Mouse (Mus musculus) neural tube, embryonic 11.5 days (tissue): ENCODE results near the gene Map7. TPM values are rescaled to one million over a fixed set of nuclear protein-coding genes. Genes with fewer than 3 reads are reported as not detected.

Source experiments
- ATAC-seq: fragments of 200-750 bp; cut with Nextera tagmentation; 2 replicates; pipeline ENCODE4 v1.8.0; 2017; ENCODE audit warnings: moderate number of reproducible peaks, mild to moderate bottlenecking, moderate TSS enrichment, moderate library complexity; ENCODE audit not compliant: insufficient read depth, low FRiP score, low TSS enrichment
- DNase-seq: peaks from one replicate; pipeline ENCODE4 v3.0.0-alpha.2; 2015; ENCODE audit warnings: low spot score
- H3K27ac ChIP-seq: fragments of 300-500 bp; sonication (generic); 2 replicates; pipeline ENCODE4 v1.5.1; 2014; ENCODE audit warnings: low read depth, mild to moderate bottlenecking, low read length
- H3K27me3 ChIP-seq: fragments of 300-500 bp; sonication (generic); 2 replicates; pipeline ENCODE4 v1.6.1; 2014; ENCODE audit warnings: mild to moderate bottlenecking, low read length, mixed read lengths; ENCODE audit not compliant: control insufficient read depth, insufficient read depth
- H3K36me3 ChIP-seq: fragments of 300-500 bp; sonication (generic); 2 replicates; pipeline ENCODE4 v1.6.1; 2014; ENCODE audit warnings: mild to moderate bottlenecking, low read length, moderate library complexity, mixed read lengths; ENCODE audit not compliant: control insufficient read depth, insufficient read depth
- H3K4me1 ChIP-seq: fragments of 300-500 bp; sonication (generic); 2 replicates; pipeline ENCODE4 v1.6.1; 2014; ENCODE audit warnings: low read length, mixed read lengths; ENCODE audit not compliant: control insufficient read depth, insufficient read depth
- H3K4me2 ChIP-seq: fragments of 300-500 bp; sonication (generic); 2 replicates; pipeline ENCODE4 v1.6.1; 2014; ENCODE audit warnings: low read depth, mild to moderate bottlenecking, moderate library complexity
- H3K4me3 ChIP-seq: fragments of 300-500 bp; sonication (generic); 2 replicates; pipeline ENCODE4 v1.5.1; 2014; ENCODE audit warnings: low read depth, low read length
- H3K9ac ChIP-seq: fragments of 300-500 bp; sonication (generic); 2 replicates; pipeline ENCODE4 v1.6.1; 2014; ENCODE audit warnings: mild to moderate bottlenecking, low read length
- H3K9me3 ChIP-seq: fragments of 300-500 bp; sonication (generic); 2 replicates; pipeline ENCODE4 v1.6.1; 2016; ENCODE audit warnings: low read length; ENCODE audit not compliant: control insufficient read depth
- WGBS: fragments of 180-500 bp; shearing (Covaris S2); extraction: QIAGEN DNeasy Blood & Tissue Kit; methylation state at CpG from one replicate; pipeline ENCODE4 v1.1.7; 2014; 5-methylcytosine and 5-hydroxymethylcytosine counted together
- polyA plus RNA-seq: library from polyadenylated mRNA; unstranded; fragments of >200 nt; fragmentation: Nextera tagmentation; extraction: Ambion mirVana; gene quantifications from 2 replicates; pipeline ENCODE4 v1.2.1, GENCODE M21; 2014

The Map7 gene
- polyA plus RNA-seq, 1 experiment from 2014 or later = 5.4 TPM

DNA sequence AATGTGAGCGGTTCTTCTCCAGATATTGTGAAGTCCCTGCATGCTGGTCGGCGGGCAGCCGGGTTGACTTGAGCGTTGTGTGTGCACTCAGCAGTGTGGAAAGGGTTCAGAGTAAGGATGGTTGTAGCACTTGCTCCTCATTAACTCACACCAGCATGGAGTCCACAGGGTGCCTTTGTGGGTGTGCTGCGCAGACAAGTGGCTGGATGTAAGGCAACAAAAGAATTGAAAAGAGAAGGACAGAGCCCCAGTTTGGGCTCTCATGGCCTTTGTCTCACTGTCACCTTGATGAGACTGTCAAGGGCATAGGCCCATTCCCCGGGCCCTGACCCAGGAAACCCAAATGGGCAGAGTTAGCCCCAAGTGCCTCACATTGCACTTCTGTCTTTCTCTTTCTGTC is 116.2 kb downstream of the Map7 start:
- 88% methylated on average over 7 of the region's 7 CpGs for WGBS
- Histone ChIP-seq H3K4me2 (no peak overlapping the region), H3K9ac (no peak overlapping the region)

DNA sequence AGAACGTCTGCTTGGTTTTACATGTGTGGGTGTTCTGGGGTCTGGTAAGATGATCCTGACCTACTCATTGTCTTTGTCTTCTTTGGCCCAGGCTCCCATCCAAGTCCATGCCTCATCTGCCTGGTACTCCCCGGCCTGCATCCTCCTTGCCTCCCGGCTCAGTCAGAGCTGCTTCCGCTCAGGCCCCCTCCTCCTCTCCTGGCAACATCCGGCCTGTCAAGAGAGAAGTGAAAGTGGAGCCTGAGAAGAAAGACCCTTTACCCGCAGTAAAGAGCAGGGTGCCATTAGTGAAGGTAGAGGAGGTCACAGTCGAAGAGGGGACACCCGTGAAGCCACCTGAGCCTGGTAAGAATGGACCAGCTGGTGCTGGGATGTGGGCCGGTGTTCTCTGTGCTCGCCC is 118.8 kb downstream of the Map7 start:
- Histone ChIP-seq H3K9me3 (no peaks in the 10 kb centered on the region), H3K27me3 (no peaks in the 10 kb centered on the region), H3K4me3 (no peak overlapping the region), H3K4me2 (no peak overlapping the region), H3K4me1 (no peaks in the 10 kb centered on the region), H3K9ac (no peak overlapping the region), H3K27ac (no peak overlapping the region), H3K36me3 (no peaks in the 10 kb centered on the region)
- 84% methylated on average over 10 of the region's 10 CpGs for WGBS
- ATAC-seq (no peak), DNase-seq (no peak)

More for the DNA sequence above, 116.2 kb downstream of the Map7 start:
- Histone ChIP-seq H3K4me1 (no peaks in the 10 kb centered on the region), H3K27me3 (no peaks in the 10 kb centered on the region), H3K36me3 (no peaks in the 10 kb centered on the region), H3K9me3 (no peaks in the 10 kb centered on the region), H3K27ac (no peak overlapping the region), H3K4me3 (no peak overlapping the region)
- DNase-seq = no peak
- no peak for ATAC-seq

DNA sequence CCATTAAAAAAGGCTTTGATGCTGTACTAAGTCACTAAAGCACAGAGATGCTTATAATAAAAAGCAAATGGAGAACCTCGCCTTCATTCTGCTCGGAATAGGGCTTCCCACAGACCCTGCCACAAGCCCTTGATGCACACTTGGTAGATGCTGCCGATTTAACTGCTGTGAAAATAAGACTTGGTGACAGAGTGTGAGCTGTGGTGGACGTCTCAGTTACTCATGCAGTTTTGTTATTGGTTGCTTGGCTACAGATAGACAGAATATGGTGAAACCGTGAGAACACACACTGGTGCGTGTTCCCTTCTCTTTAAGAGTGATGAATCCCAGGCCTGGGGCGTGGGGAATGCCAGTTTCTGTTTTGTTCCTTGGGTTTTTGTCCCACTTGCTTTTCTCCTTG is 120.7 kb downstream of the Map7 start:
- Histone ChIP-seq H3K9me3 (no peaks in the 10 kb centered on the region), H3K4me1 (no peaks in the 10 kb centered on the region), H3K27me3 (no peaks in the 10 kb centered on the region), H3K36me3 (no peaks in the 10 kb centered on the region), H3K9ac (no peak overlapping the region), H3K4me3 (no peak overlapping the region), H3K4me2 (no peak overlapping the region), H3K27ac (no peak overlapping the region)
- WGBS = 58% methylated on average over 7 of the region's 7 CpGs
- ATAC-seq (no peak), DNase-seq (no peak)

DNA sequence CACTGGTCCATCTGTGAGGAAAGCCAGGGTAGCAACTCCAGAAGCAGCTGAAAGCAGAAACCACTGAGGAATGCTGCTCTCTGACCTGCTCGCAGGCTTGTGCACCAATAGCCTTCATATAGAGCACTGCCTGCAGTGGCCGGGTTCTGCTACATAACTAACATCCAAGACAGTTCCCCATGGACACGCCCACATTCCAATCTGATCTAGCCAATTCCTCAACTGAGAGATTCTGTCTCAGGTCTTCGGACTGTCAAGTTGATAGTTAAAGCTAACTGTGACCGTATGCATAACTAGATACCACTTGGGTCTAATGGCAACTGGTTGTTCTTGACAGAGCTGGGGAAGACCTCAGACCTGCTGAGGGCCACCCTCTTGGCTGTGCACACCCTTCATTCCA is 124.1 kb downstream of the Map7 start:
- WGBS = 87% methylated on average over 5 of the region's 5 CpGs

DNA sequence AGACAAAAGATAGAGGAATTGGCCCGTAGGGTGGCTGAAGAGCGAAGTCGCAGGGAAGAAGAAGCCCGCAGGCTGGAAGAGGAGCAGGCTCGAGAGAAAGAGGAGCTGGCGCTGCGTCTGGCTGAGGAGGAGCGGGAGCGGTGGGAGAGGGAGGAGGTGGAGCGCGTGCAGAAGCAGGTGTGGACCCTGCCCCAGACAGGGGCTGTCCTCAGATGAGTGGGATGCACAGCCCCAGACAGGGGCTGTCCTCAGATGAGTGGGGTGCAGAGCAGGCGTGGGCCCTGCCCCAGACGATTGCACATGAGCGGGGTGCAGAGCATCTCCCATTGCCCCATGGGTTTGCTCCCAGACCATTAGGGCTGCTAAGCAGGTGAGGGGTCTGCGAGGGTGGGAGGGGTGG is 125.0 kb downstream of the Map7 start:
- no peak overlapping the region; the same call in 1 of the 2 replicates for H3K9ac ChIP-seq
- no peaks in the 10 kb centered on the region for H3K9me3 ChIP-seq
- H3K4me2 ChIP-seq = no peak overlapping the region
- no peaks in the 10 kb centered on the region for H3K4me1 ChIP-seq
- no peak for ATAC-seq
- DNase-seq = no peak
- 54% methylated on average over 15 of the region's 15 CpGs for WGBS
- H3K27me3 ChIP-seq = no peaks in the 10 kb centered on the region
- H3K36me3 ChIP-seq = no peaks in the 10 kb centered on the region
- H3K27ac ChIP-seq = no peak overlapping the region
- no peak overlapping the region for H3K4me3 ChIP-seq

More for the DNA sequence above, 124.1 kb downstream of the Map7 start:
- H3K4me1 ChIP-seq = no peaks in the 10 kb centered on the region
- no peak for ATAC-seq
- no peaks in the 10 kb centered on the region for H3K27me3 ChIP-seq
- no peak overlapping the region for H3K27ac ChIP-seq
- H3K9me3 ChIP-seq = no peaks in the 10 kb centered on the region
- no peaks in the 10 kb centered on the region for H3K36me3 ChIP-seq
- H3K9ac ChIP-seq = no peak overlapping the region
- DNase-seq = no peak
- H3K4me3 ChIP-seq = no peak overlapping the region
- no peak overlapping the region for H3K4me2 ChIP-seq

DNA sequence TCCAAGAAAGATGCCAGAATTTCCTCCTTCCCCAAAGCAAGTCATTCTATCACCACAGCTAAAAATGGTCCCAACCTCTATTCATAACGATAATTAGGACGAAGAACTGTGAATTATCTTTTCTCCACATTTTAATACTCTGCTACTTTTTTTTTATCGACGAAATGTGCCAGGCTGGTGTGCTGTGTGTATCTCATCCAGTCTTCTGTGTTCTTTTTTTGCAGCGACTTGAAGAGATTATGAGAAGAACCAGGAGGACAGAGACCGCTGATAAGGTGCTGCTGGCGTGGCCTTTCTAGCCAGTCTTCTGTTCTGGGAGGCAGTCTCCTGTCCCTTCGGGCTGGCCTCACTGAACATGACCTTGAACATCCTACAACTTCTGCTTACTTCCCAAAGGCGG is 125.8 kb downstream of the Map7 start:
- Histone ChIP-seq H3K4me3 (no peak overlapping the region), H3K36me3 (no peaks in the 10 kb centered on the region), H3K4me1 (no peaks in the 10 kb centered on the region), H3K27ac (no peak overlapping the region), H3K9ac (no peak overlapping the region), H3K4me2 (no peak overlapping the region), H3K9me3 (no peaks in the 10 kb centered on the region), H3K27me3 (no peaks in the 10 kb centered on the region)
- 88% methylated on average over 8 of the region's 9 CpGs for WGBS
- ATAC-seq (no peak), DNase-seq (no peak)

DNA sequence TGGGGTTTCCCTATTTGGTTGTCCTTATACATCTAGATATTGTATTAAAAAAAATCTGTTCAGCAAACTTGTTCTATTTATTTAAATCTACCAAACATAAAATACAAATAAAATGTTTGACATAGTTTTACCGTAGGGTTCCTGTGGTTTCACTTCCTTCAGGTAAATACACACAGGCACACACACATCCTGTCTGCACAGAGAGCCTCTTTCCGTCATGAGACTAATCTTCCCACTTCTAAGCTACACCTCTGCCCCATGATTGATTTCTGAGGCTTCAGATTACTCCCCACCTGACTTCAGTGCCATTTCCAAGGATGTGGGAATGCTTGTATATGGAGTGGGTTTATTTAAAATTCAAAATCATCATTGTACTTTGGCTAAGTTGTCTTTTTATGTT is 133.2 kb downstream of the Map7 start:
- DNase-seq (no peak), ATAC-seq (no peak)
- no peaks in the 10 kb centered on the region for H3K27me3 ChIP-seq
- H3K27ac ChIP-seq = no peak overlapping the region
- H3K4me1 ChIP-seq = peaks cover 14% of the 10 kb centered on the region
- no peak overlapping the region for H3K4me3 ChIP-seq
- no peak overlapping the region for H3K4me2 ChIP-seq
- H3K36me3 ChIP-seq = no peaks in the 10 kb centered on the region
- no peaks in the 10 kb centered on the region for H3K9me3 ChIP-seq
- H3K9ac ChIP-seq = no peak overlapping the region
- WGBS = 76% methylated on average over 2 of the region's 2 CpGs

DNA sequence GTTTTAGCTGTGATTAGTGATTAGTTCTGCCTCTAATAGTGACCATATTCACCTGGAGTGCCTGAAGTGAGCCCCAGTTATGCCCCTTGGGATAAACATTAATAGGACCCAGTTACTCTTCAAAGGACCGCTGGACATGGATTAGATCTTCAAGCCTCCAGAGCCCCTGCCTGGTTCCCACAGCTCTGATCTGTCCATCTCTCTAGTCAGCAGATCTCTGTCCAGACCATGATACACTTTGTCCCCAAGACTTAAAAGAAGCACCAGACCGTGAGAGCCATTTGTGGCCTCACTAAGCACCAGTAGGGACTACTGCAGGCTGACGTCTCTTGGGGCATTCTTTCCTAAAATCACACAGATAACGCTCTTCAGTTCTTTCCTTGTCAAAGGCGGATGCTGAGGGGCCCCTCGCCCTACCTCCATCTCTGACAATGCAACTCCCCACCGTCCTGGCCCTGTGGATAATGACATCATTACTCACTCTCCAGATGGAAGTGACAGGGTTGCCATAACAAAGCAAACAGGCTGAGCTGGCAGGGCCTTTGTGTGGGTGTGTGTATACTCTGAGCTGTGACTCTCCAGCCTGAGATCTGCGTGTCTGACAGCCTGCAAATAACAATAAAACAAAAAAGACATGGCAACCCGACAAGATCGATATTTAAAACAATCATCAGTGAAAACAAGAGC is 137.2 kb downstream of the Map7 start:
- no peaks in the 10 kb centered on the region for H3K27me3 ChIP-seq
- H3K9me3 ChIP-seq = no peaks in the 10 kb centered on the region
- peak overlapping the region; percentile 88 for H3K27ac ChIP-seq
- peak overlapping the region; percentile 12 for H3K9ac ChIP-seq
- H3K4me3 ChIP-seq = no peak overlapping the region
- no peak overlapping the region; the same call in none of the 2 replicates for H3K4me2 ChIP-seq
- DNase-seq = peak; percentile 81
- WGBS = 13% methylated on average over 10 of the region's 10 CpGs
- no peaks in the 10 kb centered on the region for H3K36me3 ChIP-seq
- ATAC-seq = peak; percentile 92
- H3K4me1 ChIP-seq = peaks cover 14% of the 10 kb centered on the region
